Mouse (Mus musculus) megakaryocyte-erythroid progenitor cell, adult 5-6 weeks (primary cell): Measurements from ENCODE around the gene Hdgfl2. TPM values are rescaled to one million over a fixed set of nuclear protein-coding genes. Genes with fewer than 3 reads are reported as not detected.

Source experiments
- ATAC-seq: replicated peaks from 2 replicates; pipeline ENCODE4 v1.8.0; 2016; ENCODE audit warnings: mild to moderate bottlenecking, inconsistent platforms; ENCODE audit not compliant: severe bottlenecking, poor library complexity, low FRiP score, low TSS enrichment
- total RNA-seq, 2 experiments: library from RNA; stranded (forward) in 1 of 2; stranded (reverse) in 1 of 2; fragments of 200-1000, 215-1000 nt in 1 of 2; fragments of >200 nt in 1 of 2; fragmentation: Nextera tagmentation in 1 of 2; gene quantifications; 2 replicates each; pipeline ENCODE4 v1.2.3; 2014 to 2017

Gene Hdgfl2
- total RNA-seq, 2 experiments from 2014 or later = 70.9 to 100 TPM

DNA sequence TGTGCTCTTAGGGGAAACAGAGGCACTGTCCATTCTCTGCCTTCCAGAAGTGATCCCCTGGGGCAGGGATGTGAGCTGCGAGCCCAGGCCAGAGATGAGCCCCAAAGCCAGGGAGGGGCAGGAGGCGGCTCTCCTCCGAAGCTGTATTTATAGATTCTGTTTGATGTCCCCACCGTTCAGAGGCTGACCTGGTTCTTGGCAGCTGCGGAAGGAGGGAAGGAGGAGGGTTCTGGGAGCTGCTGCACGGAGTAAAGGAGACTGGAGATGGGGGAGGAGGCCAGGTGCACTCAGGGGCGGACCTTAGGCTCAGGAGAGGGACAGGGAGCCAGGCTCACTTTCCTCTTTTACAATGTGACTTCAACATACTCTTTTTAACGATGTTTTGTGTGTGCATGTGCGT, 66.7 kb downstream of the Hdgfl2 start:
- ATAC-seq = no peak

DNA sequence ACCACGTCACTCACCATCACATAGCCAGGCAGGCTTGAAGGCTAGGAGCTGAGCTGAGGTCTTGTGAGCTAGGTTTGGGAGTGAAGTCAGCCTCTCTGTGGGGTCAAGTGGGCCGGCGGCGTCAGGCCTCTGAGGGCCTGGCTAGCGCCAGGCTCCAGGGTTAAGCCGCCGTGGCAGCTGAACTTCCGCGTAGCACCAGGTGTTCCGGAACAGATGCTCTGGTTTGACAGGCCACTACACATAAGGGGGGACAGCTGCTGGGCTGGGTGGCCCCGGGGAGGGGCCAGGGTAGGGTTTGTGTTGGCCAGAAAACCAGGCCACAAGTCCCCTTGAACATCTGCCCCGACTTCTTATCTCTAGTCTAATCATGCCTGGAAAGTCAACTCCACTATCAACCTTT, 68.0 kb downstream of the Hdgfl2 start:
- ATAC-seq = no peak

GRCm38 (mm10) chr17:56148280-56148679, 68.8 kb downstream of the Hdgfl2 start:
- no peak for ATAC-seq

- ATAC-seq = no peak
Measured at GRCm38 (mm10) chr17:56148790-56149618, 69.6 kb downstream of the Hdgfl2 start.

DNA sequence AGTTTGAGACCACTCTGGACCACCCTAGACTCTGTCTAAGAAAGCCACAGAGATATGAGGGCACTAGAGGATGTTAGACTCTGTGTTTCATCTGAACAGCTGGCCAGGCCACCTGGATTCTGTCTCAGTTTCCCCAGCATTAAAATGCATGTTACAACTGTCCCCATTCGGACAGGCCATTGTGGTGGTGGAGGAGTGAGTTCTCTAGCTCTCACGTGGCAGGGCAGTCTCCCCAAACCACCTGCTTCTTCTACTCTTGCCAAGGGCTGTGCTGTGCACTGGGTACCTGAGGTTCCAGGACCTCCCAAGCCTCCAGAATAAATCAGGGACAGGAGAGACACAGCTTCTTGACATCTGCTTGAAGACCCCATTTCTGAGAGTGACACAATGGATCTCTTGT, 70.5 kb downstream of the Hdgfl2 start:
- ATAC-seq = no peak

Other genes with a start within 250 kb of the Hdgfl2 start
- gene Zfp119a, start 200.7 kb upstream of the Hdgfl2 start, total RNA-seq (2014; fragmentation: Nextera tagmentation) = 2.2 and 4.2 TPM in 2 replicates
- 3.9 and 7.0 TPM in 2 replicates for gene Zfp119a, start 200.7 kb upstream of the Hdgfl2 start, total RNA-seq (2017)
- gene Zfp959, start 187.5 kb upstream of the Hdgfl2 start, total RNA-seq (2014; fragmentation: Nextera tagmentation) = 14.4 and 15.0 TPM in 2 replicates
- 10.5 and 13.4 TPM in 2 replicates for gene Zfp959, start 187.5 kb upstream of the Hdgfl2 start, total RNA-seq (2017)
- gene Zfp119b, start 130.1 kb upstream of the Hdgfl2 start, total RNA-seq (2014; fragmentation: Nextera tagmentation) = 2.0 and 4.8 TPM in 2 replicates
- gene Zfp119b, start 130.1 kb upstream of the Hdgfl2 start, total RNA-seq (2017) = 1.2 and 10.3 TPM in 2 replicates
- gene Ebi3, start 127.0 kb upstream of the Hdgfl2 start, total RNA-seq (2014; fragmentation: Nextera tagmentation) = 0.42 TPM in 1 of 2 replicates, not detected in the other
- 0.47 TPM in 1 of 2 replicates, not detected in the other for gene Ebi3, start 127.0 kb upstream of the Hdgfl2 start, total RNA-seq (2017)
- gene Yju2, start 120.5 kb upstream of the Hdgfl2 start, total RNA-seq (2014; fragmentation: Nextera tagmentation) = 11.2 and 18.7 TPM in 2 replicates
- gene Yju2, start 120.5 kb upstream of the Hdgfl2 start, total RNA-seq (2017) = 17.1 and 25.5 TPM in 2 replicates
- not detected in 2 replicates for gene Shd, start 109.2 kb upstream of the Hdgfl2 start, total RNA-seq (2014; fragmentation: Nextera tagmentation)
- not detected in 2 replicates for gene Shd, start 109.2 kb upstream of the Hdgfl2 start, total RNA-seq (2017)
- gene Fsd1, start 93.1 kb upstream of the Hdgfl2 start, total RNA-seq (2014; fragmentation: Nextera tagmentation) = not detected in 2 replicates
- gene Fsd1, start 93.1 kb upstream of the Hdgfl2 start, total RNA-seq (2017) = not detected in 2 replicates
- gene Stap2, start 74.0 kb upstream of the Hdgfl2 start, total RNA-seq (2014; fragmentation: Nextera tagmentation) = not detected in 2 replicates
- not detected in 2 replicates for gene Stap2, start 74.0 kb upstream of the Hdgfl2 start, total RNA-seq (2017)
- 5.4 and 12.1 TPM in 2 replicates for gene Mpnd, start 73.9 kb upstream of the Hdgfl2 start, total RNA-seq (2014; fragmentation: Nextera tagmentation)
- gene Mpnd, start 73.9 kb upstream of the Hdgfl2 start, total RNA-seq (2017) = 2.1 and 6.2 TPM in 2 replicates
- 25.2 and 35.7 TPM in 2 replicates for gene Sh3gl1, start 43.0 kb upstream of the Hdgfl2 start, total RNA-seq (2014; fragmentation: Nextera tagmentation)
- gene Sh3gl1, start 43.0 kb upstream of the Hdgfl2 start, total RNA-seq (2017) = 13.6 and 22.1 TPM in 2 replicates
- gene Chaf1a, start 39.2 kb upstream of the Hdgfl2 start, total RNA-seq (2014; fragmentation: Nextera tagmentation) = 46.9 and 47.7 TPM in 2 replicates
- 34.5 and 37.5 TPM in 2 replicates for gene Chaf1a, start 39.2 kb upstream of the Hdgfl2 start, total RNA-seq (2017)
- 16.3 and 21.1 TPM in 2 replicates for gene Ubxn6, start 4.6 kb upstream of the Hdgfl2 start, total RNA-seq (2014; fragmentation: Nextera tagmentation)
- gene Ubxn6, start 4.6 kb upstream of the Hdgfl2 start, total RNA-seq (2017) = 13.2 and 29.1 TPM in 2 replicates
- gene Plin4, start 30.2 kb downstream of the Hdgfl2 start, total RNA-seq (2014; fragmentation: Nextera tagmentation) = not detected in 2 replicates
- gene Plin4, start 30.2 kb downstream of the Hdgfl2 start, total RNA-seq (2017) = not detected in 2 replicates
- not detected in 2 replicates for gene Plin5, start 38.0 kb downstream of the Hdgfl2 start, total RNA-seq (2014; fragmentation: Nextera tagmentation)
- 0.23 TPM in 1 of 2 replicates, not detected in the other for gene Plin5, start 38.0 kb downstream of the Hdgfl2 start, total RNA-seq (2017)
- 1.8 TPM in 1 of 2 replicates, not detected in the other for gene Lrg1, start 42.4 kb downstream of the Hdgfl2 start, total RNA-seq (2014; fragmentation: Nextera tagmentation)
- 2.1 TPM in 1 of 2 replicates, not detected in the other for gene Lrg1, start 42.4 kb downstream of the Hdgfl2 start, total RNA-seq (2017)
- 0.24 TPM in 1 of 2 replicates, not detected in the other for gene Sema6b, start 60.7 kb downstream of the Hdgfl2 start, total RNA-seq (2014; fragmentation: Nextera tagmentation)
- 0.42 TPM in 1 of 2 replicates, not detected in the other for gene Sema6b, start 60.7 kb downstream of the Hdgfl2 start, total RNA-seq (2017)
- gene Tnfaip8l1, start 82.8 kb downstream of the Hdgfl2 start, total RNA-seq (2014; fragmentation: Nextera tagmentation) = 0.76 and 1.6 TPM in 2 replicates
- gene Tnfaip8l1, start 82.8 kb downstream of the Hdgfl2 start, total RNA-seq (2017) = not detected in 2 replicates
- gene Mydgf, start 104.3 kb downstream of the Hdgfl2 start, total RNA-seq (2014; fragmentation: Nextera tagmentation) = 28.7 and 59.7 TPM in 2 replicates
- gene Mydgf, start 104.3 kb downstream of the Hdgfl2 start, total RNA-seq (2017) = 21.5 and 25.3 TPM in 2 replicates
- gene Dpp9, start 139.3 kb downstream of the Hdgfl2 start, total RNA-seq (2014; fragmentation: Nextera tagmentation) = 25.3 and 33.5 TPM in 2 replicates
- gene Dpp9, start 139.3 kb downstream of the Hdgfl2 start, total RNA-seq (2017) = 8.6 and 11.7 TPM in 2 replicates
- 15.8 and 19.2 TPM in 2 replicates for gene Fem1a, start 177.2 kb downstream of the Hdgfl2 start, total RNA-seq (2014; fragmentation: Nextera tagmentation)
- 19.2 and 21.7 TPM in 2 replicates for gene Fem1a, start 177.2 kb downstream of the Hdgfl2 start, total RNA-seq (2017)
- gene Ticam1, start 197.2 kb downstream of the Hdgfl2 start, total RNA-seq (2014; fragmentation: Nextera tagmentation) = 5.8 and 8.4 TPM in 2 replicates
- gene Ticam1, start 197.2 kb downstream of the Hdgfl2 start, total RNA-seq (2017) = 2.2 and 3.2 TPM in 2 replicates
- gene Plin3, start 213.2 kb downstream of the Hdgfl2 start, total RNA-seq (2014; fragmentation: Nextera tagmentation) = 4.8 and 6.8 TPM in 2 replicates
- gene Plin3, start 213.2 kb downstream of the Hdgfl2 start, total RNA-seq (2017) = 3.7 and 6.1 TPM in 2 replicates
- not detected in 2 replicates for gene Arrdc5, start 220.7 kb downstream of the Hdgfl2 start, total RNA-seq (2014; fragmentation: Nextera tagmentation)
- not detected in 2 replicates for gene Arrdc5, start 220.7 kb downstream of the Hdgfl2 start, total RNA-seq (2017)
- gene Uhrf1, start 223.7 kb downstream of the Hdgfl2 start, total RNA-seq (2014; fragmentation: Nextera tagmentation) = 151 and 161 TPM in 2 replicates
- gene Uhrf1, start 223.7 kb downstream of the Hdgfl2 start, total RNA-seq (2017) = 150 and 161 TPM in 2 replicates
- gene Kdm4b, start 246.4 kb downstream of the Hdgfl2 start, total RNA-seq (2014; fragmentation: Nextera tagmentation) = 16.0 and 17.3 TPM in 2 replicates
- 11.0 and 14.3 TPM in 2 replicates for gene Kdm4b, start 246.4 kb downstream of the Hdgfl2 start, total RNA-seq (2017)